Mouse (Mus musculus) granulocyte monocyte progenitor cell, adult 5-6 weeks (primary cell): ENCODE results near the gene Zdhhc24. TPM values are rescaled to one million over a fixed set of nuclear protein-coding genes. Genes with fewer than 3 reads are reported as not detected.
"Not testable (repeated sequence)": the region's sequence is repeated elsewhere in the genome, so short reads cannot be mapped to it uniquely, and the experiment has no call there.

Experiments
- ATAC-seq: replicated peaks from 2 replicates; pipeline ENCODE4 v1.8.0; 2016; ENCODE audit warnings: mild to moderate bottlenecking, moderate TSS enrichment, inconsistent platforms; ENCODE audit not compliant: poor library complexity, severe bottlenecking
- total RNA-seq, 2 experiments: library from RNA; stranded (forward) in 1 of 2; stranded (reverse) in 1 of 2; fragments of 200-712, 200-1000 nt in 1 of 2; fragments of >200 nt in 1 of 2; fragmentation: Nextera tagmentation in 1 of 2; gene quantifications; 2 replicates each; pipeline ENCODE4 v1.2.3; 2014 to 2017

Zdhhc24 gene
- total RNA-seq (2014; fragmentation: Nextera tagmentation) (5.9 and 15.5 TPM in 2 replicates), total RNA-seq (2017) (3.2 and 9.0 TPM in 2 replicates)

- peak; percentile 97 for ATAC-seq
Measured at GRCm38 (mm10) chr19:4878405-4879323, at the start of gene Zdhhc24. TSS of gene Zdhhc24 (plus strand) at chr19:4878668.

- no peak for ATAC-seq
Measured at GRCm38 (mm10) chr19:4829156-4829555, 49.3 kb upstream of the Zdhhc24 start.

DNA sequence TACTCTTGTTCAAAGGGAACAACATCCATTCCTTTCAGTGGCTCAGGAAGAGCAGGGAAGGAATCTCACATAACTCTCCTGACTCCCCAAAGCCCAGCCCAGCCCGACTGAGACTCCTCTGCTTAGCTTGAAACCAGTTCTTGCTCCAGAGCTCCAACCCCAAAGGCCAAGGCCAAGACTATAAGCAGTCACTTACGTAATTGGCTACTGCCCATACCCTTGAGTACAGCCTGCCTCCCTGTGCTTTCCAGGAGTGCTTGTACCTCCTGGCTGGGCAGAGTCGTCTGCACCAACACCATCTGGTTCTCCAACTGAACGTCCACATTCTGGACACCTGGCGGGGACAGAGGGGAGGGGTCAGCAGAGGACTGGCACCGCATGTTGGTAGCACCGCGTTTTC is 44.5 kb upstream of the Zdhhc24 start:
- ATAC-seq = no peak

- no peak for ATAC-seq
Measured at GRCm38 (mm10) chr19:4836096-4836495, 42.4 kb upstream of the Zdhhc24 start.

DNA sequence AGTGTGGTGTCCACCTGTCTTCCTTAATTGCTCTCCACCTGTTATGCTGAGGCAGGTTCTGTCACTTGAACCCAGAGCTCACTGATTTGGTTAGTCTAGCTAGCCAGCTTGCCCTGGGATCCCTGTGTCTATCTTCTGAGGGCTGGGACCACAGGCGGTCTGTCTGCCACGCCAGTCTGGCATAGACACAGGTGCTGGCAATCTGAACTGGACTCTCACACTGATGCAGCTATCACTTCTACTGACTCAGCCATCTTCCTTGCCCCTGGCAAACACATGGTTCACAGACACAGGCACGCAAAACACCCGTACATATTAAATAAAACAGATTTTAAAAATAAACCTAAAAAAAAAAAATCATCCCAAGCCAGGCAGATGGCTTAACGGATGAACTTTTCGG is 41.4 kb upstream of the Zdhhc24 start:
- no peak for ATAC-seq

- ATAC-seq = no peak
Measured at GRCm38 (mm10) chr19:4838526-4839140, 39.8 kb upstream of the Zdhhc24 start.

DNA sequence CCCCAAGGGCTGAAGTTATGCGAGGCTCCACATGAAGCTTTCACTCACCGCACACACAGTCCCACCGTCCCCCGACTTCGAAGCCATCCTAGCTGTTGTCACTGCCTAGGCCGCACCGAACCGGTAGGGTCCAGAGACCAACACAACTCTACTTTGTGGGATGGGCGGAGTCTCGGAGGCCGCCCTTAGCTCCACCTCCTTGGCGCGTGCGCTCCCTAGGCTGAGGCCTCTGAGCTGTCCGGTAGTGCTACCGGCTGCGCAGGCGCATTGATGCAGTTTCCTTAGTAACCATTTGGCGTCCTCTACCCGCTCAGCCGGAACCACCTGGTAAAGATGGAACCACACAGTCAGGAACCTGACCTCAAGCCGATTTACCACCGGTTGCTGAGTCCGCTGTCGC is 39.3 kb upstream of the Zdhhc24 start, which contains the start of the genes Ccs and Ccdc87:
Ccs (minus strand) TSS at position 184 of the 400 bp plus-strand sequence.
Ccdc87 (plus strand) TSS at position 218 of the 400 bp plus-strand sequence.
- peak; percentile 96 for ATAC-seq

DNA sequence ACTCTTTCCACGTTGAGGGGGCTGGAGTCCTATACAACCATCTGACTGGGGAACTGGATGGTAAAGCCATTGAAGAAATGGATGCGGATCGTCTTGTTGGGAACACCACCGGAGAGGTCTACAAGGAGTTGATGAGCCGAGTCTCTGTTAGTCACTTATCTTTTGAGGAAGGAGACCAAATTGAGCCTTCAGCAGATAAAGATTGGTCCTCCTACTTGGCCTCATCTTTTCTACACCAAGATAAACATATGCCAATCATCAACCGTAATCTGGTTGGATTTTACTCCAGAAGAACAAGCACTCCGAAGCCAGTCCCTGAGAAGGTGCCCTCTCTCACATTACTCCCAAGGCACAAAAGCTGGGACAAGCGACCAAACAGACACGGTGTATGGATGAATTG is 37.6 kb upstream of the Zdhhc24 start:
- no peak for ATAC-seq

DNA sequence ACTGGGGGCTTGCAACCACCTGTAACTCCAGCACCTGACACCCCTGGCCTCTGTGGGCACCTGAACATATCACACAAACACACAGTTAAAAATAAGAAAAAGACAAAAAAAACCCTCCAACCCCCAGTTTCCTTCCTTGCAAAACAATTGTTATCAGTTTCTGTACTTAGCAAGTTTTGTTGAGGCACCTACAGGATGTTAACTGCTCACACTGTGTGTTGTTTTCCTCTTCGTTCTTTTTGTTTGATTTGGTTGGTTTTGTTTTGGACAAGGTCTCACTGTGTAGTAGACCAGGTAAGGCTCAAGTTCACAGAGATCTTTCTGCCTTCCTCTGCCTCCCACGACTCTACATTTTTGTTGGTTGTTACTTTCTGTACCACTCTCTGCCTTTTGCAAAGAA is 35.9 kb upstream of the Zdhhc24 start:
- no peak for ATAC-seq

- no peak for ATAC-seq
Measured at GRCm38 (mm10) chr19:4845846-4846245, 32.6 kb upstream of the Zdhhc24 start.

GRCm38 (mm10) chr19:4847490-4847889 is 31.0 kb upstream of the Zdhhc24 start:
- ATAC-seq = peak; percentile 46; the same call in 1 of the 2 replicates

GRCm38 (mm10) chr19:4849800-4850199 is 28.7 kb upstream of the Zdhhc24 start:
- ATAC-seq = no peak

GRCm38 (mm10) chr19:4850281-4850680 is 28.2 kb upstream of the Zdhhc24 start:
- ATAC-seq = no peak

- peak; percentile 88 for ATAC-seq
Measured at GRCm38 (mm10) chr19:4854552-4855469, 23.7 kb upstream of the Zdhhc24 start, which contains the start of gene Ctsf. TSS of gene Ctsf (plus strand) at chr19:4855130.

DNA sequence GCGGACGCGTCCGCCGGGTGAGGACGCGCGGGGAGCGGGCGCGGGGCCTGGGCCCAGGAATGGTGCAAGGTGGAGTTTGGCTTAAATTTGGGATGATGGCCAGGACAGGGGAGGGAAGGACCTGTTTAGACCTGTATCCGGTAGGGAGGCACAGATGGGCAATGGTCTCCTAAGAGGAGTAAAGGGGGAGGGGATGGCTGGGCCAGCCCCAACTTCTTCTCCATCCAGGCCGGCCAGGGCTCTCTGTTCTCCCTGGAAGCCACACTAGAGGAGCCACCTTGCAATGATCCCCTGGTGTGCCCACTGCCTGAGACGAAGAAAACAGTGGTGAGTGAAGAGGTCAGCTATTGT is 23.0 kb upstream of the Zdhhc24 start:
- no peak for ATAC-seq

- no peak for ATAC-seq
Measured at GRCm38 (mm10) chr19:4855951-4856350, 22.5 kb upstream of the Zdhhc24 start.

DNA sequence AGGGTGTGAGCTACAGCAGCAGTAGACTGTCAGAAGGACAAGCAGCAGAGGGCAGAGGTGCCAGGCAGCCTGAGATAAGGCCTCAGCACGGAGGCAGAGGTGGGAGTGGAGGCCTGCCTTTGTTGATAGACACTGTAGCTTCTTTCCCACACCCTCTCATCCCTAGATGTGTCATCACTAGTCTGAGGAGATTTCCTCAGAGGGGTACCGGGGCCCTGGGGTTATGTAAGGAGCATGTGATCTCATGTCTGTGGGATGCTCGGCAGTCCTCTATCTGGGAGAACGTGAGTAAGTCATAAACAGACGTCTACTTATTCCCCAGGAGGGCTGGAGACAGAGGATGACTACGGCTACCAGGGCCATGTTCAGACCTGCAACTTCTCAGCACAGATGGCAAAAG is 19.4 kb upstream of the Zdhhc24 start:
- ATAC-seq = no peak

DNA sequence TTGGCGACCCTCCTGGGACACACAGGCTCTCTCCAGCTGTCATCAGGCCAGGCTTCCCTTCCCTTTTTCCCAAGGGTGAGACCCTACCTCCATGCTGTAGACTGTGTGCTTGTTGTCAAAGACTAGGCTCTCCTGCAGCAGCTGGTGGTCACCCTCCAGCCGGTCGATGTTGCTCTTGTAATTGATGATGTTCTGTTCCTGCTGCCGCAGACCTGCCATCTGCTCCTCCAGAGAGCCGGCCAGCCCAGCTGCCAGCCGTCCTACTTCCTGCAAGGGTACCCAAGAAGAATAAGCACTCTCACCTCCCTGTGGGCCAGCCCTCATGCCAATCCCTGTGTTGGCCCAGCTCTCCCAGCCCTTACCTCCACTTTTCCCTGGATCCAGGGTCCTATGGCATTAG is 15.4 kb upstream of the Zdhhc24 start:
- ATAC-seq = no peak

DNA sequence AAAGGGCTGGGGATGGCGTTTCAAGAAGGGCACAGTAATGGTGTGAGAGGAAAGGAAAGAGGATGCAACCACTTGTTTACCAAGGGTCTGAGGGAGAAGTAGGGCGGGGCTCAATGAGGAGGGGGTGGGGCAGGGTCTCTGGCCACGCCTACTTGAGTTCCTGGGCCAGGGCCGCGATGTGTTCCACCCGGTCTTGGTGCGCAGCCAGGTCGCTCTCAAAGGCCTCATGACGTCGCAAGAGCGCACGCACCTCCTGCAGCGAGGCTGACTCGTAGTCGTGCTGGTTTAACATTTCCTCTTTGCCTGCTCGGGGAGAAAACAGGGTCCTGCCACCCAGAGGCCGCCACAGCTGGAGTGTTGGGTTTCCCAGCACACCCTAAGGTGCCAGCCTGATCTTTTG is 13.3 kb upstream of the Zdhhc24 start:
- peak; percentile 66 for ATAC-seq

GRCm38 (mm10) chr19:4874613-4875012 is 3.9 kb upstream of the Zdhhc24 start:
- not testable (repeated sequence) for ATAC-seq
